Mouse (Mus musculus): ENCODE data around the gene Mapk7. TPM values are rescaled to one million over a fixed set of nuclear protein-coding genes. Genes with fewer than 3 reads are reported as not detected.

Mapk7 gene
- 36.3 and 38.8 TPM in 2 replicates for polyA plus RNA-seq (2015; fragmentation: Nextera tagmentation; extraction: Ambion mirVana)

DNA sequence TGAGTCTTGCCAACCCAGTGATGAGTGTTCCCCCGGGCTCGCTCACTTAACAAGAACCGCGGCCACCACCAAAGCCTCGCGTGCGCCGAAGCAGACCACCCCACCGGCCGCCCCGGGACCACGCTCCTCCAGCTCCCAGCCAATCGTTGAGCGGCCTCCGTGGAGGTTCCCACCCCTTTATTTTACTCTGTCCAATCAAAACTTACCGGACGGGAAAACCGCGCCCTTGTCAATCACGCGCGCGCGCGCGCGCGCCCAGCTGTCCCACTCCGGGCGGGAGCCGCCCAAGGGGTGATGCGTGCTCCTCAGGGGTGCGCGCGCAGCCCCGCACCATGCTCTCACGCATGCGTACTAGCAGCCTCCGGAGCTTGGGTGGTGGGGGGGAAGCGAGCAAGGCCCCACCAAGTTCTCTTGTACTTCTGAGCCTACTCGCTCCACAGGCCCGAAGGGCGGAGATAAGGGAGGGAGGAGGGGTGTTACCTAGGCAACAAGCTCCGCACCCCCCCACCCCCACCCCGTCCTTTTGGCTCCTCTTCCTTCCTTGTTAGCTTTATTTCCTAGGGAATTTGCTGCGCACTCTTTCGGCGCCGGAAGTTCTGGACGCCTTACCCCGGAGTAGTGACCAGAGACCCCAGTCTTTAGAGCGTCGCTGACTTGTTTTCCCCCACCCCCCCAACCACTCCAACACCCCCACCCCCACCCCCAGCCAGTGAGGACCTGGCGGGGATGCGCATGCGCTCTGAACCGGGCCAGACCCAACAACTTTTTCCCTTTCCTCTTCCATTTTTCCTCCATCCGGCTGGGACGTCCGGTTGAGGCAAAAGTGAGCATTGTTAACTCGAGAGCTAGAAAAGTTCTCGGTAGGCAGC lies at the start of gene Mapk7:
TSS of gene Mapk7 (minus strand) at position 278 of the 869 bp plus-strand sequence.
- peak within 1 kb of the TSS; percentile 83 for H3K4me2 ChIP-seq (replicated peaks)
- H3K27me3 ChIP-seq (replicated peaks) = no peaks in the 10 kb centered on the region
- no peaks in the 10 kb centered on the region for H3K9me3 ChIP-seq
- peaks cover 22% of the 10 kb centered on the region for H3K36me3 ChIP-seq
- H3K27ac ChIP-seq = peak within 1 kb of the TSS; percentile 84
- H3K4me3 ChIP-seq (replicated peaks) = peak within 1 kb of the TSS; percentile 74
- H3K4me1 ChIP-seq (replicated peaks) = peaks cover 17% of the 10 kb centered on the region
- H3K9ac ChIP-seq = peak within 1 kb of the TSS; percentile 72
- ATAC-seq = peak; percentile 96
- under 1% methylated on average over 62 of the region's 62 CpGs for WGBS

DNA sequence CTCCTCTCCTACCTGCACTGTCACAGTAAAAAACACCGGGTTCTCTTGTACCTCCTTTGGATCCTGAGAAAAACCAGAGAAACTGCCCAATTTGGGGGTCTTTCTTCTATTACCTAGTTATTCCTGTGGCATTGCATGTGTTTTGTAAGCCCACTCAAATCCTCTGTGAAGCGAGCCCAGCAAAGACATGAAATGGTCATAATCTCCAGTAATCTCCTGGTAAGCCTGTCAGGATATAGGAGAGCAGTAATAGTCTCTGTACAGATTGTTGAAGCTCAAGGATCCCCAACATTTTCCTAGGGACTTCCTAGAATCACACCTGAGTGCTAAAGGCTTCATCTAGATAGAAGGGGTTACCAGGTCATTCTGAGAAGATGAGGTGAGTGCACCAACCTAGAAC lies 46.9 kb upstream of the Mapk7 start:
- no peak overlapping the region for H3K9ac ChIP-seq
- 82% methylated on average over 2 of the region's 2 CpGs for WGBS
- H3K4me1 ChIP-seq (replicated peaks) = no peaks in the 10 kb centered on the region
- H3K4me2 ChIP-seq (replicated peaks) = no peak overlapping the region
- no peak for ATAC-seq
- no peaks in the 10 kb centered on the region for H3K27me3 ChIP-seq (replicated peaks)
- no peak overlapping the region for H3K4me3 ChIP-seq (replicated peaks)
- H3K36me3 ChIP-seq = no peaks in the 10 kb centered on the region
- H3K9me3 ChIP-seq = no peaks in the 10 kb centered on the region
- H3K27ac ChIP-seq = no peak overlapping the region

DNA sequence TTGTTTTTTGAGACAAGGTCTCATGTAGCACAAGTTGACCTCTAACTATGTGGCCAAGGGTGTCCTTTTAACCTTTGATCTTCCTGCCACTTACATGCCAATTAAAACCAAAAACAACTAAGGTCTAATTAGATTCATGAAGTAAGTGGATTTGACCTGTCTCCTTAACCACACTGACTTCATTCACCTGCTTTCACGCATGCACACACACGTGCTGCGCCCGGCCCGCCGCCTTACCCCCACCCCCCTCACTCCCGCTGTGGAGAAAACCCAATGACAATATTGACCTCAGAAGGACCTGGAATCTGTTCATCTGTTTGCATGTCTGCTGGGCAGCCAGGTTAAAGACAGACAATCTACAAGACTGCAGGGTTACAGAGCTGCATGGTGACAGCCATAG lies 46.4 kb upstream of the Mapk7 start:
- Histone ChIP-seq H3K4me3 (replicated peaks) (no peak overlapping the region), H3K9ac (no peak overlapping the region), H3K4me2 (replicated peaks) (no peak overlapping the region), H3K9me3 (no peaks in the 10 kb centered on the region), H3K4me1 (replicated peaks) (no peaks in the 10 kb centered on the region), H3K27me3 (replicated peaks) (no peaks in the 10 kb centered on the region), H3K27ac (no peak overlapping the region), H3K36me3 (no peaks in the 10 kb centered on the region)
- ATAC-seq = no peak
- 81% methylated on average over 7 of the region's 7 CpGs for WGBS

DNA sequence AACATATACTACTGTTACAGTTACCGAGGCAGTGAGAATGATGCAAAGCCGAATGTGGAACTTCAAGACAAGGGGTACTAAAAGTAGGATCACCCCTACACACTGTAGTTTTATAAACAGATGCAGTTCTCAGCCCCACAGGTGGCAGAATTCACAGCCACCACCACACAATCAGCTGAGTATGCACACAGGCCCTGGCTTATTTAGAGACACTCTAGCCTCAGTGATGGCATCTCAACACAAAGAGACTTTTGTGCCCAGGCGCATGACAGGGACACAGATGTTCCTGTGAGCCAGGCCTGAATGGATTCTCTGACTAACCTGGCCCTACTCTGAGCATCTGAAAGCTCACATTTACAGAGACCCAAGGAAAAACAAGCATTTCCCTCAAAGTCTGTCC lies 43.2 kb upstream of the Mapk7 start:
- H3K4me3 ChIP-seq (replicated peaks) = no peak overlapping the region
- peaks cover 5% of the 10 kb centered on the region; the same call in 1 of the 2 replicates for H3K36me3 ChIP-seq
- no peak overlapping the region for H3K4me2 ChIP-seq (replicated peaks)
- no peaks in the 10 kb centered on the region for H3K27me3 ChIP-seq (replicated peaks)
- WGBS = 83% methylated on average over 3 of the region's 3 CpGs
- H3K4me1 ChIP-seq (replicated peaks) = no peaks in the 10 kb centered on the region
- no peak for ATAC-seq
- H3K9me3 ChIP-seq = no peaks in the 10 kb centered on the region
- H3K27ac ChIP-seq = no peak overlapping the region
- H3K9ac ChIP-seq = no peak overlapping the region

DNA sequence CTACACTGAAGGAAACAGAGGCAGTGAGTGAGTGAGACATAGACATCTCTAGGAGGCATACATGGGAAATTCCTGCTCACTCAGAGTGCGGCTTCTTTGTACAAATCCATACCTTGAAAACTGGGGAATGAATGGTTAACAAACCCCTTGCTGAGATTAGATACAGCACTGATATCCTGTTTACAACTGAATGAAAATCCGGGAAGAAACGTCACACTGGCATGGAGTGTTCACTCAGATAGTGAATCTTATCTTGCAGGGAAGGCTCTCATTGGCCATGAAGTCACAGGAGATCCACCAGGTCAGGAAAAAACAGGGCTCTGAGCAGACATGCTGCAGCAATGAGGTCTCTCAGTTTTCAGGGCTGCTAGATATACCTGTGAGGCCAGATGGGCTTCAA lies 42.7 kb upstream of the Mapk7 start:
- ATAC-seq = no peak

GRCm38 (mm10) chr11:61535530-61535929 lies 41.3 kb upstream of the Mapk7 start:
- H3K9ac ChIP-seq = no peak overlapping the region
- H3K4me2 ChIP-seq (replicated peaks) = no peak overlapping the region
- peaks cover 5% of the 10 kb centered on the region; the same call in 1 of the 2 replicates for H3K36me3 ChIP-seq
- no peaks in the 10 kb centered on the region for H3K4me1 ChIP-seq (replicated peaks)
- H3K9me3 ChIP-seq = no peaks in the 10 kb centered on the region
- H3K27ac ChIP-seq = no peak overlapping the region
- no peak overlapping the region for H3K4me3 ChIP-seq (replicated peaks)
- 50% methylated on average over 1 of the region's 1 CpGs for WGBS
- no peaks in the 10 kb centered on the region for H3K27me3 ChIP-seq (replicated peaks)
- ATAC-seq = no peak

More for the DNA sequence above, 42.7 kb upstream of the Mapk7 start:
- Histone ChIP-seq H3K9ac (no peak overlapping the region), H3K4me3 (replicated peaks) (no peak overlapping the region), H3K4me1 (replicated peaks) (no peaks in the 10 kb centered on the region), H3K9me3 (no peaks in the 10 kb centered on the region), H3K4me2 (replicated peaks) (no peak overlapping the region), H3K27ac (no peak overlapping the region), H3K36me3 (peaks cover 5% of the 10 kb centered on the region; the same call in 1 of the 2 replicates), H3K27me3 (replicated peaks) (no peaks in the 10 kb centered on the region)
- WGBS = 38% methylated on average over 3 of the region's 3 CpGs

GRCm38 (mm10) chr11:61533571-61533970 lies 39.4 kb upstream of the Mapk7 start:
- peaks cover 5% of the 10 kb centered on the region; the same call in 1 of the 2 replicates for H3K36me3 ChIP-seq
- H3K27ac ChIP-seq = no peak overlapping the region
- H3K4me2 ChIP-seq (replicated peaks) = no peak overlapping the region
- no peaks in the 10 kb centered on the region for H3K9me3 ChIP-seq
- ATAC-seq = no peak
- no peak overlapping the region for H3K4me3 ChIP-seq (replicated peaks)
- H3K9ac ChIP-seq = no peak overlapping the region
- WGBS = 79% methylated on average over 5 of the region's 5 CpGs
- no peaks in the 10 kb centered on the region; the same call in 1 of the 2 replicates for H3K4me1 ChIP-seq (replicated peaks)
- no peaks in the 10 kb centered on the region for H3K27me3 ChIP-seq (replicated peaks)

DNA sequence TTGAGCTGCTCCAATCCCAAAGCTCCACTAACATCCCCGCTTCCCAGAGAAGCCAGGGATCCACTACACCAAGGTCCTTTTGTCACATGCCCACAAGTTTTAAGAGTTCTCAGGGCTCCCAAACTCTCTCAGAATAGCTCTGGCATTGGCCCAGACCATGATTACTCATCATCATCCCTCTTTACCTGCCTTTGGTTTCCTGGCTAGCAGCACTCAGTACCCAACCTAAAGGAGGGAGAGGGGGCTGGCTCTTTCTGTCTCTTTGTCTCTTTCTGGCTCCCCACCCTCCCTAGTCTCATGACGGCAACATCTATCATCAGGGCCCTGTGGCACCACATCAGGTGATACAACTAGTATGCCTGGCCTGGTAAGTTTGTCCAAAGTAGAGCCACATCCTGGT lies 38.6 kb upstream of the Mapk7 start:
- 89% methylated on average over 2 of the region's 2 CpGs for WGBS
- Histone ChIP-seq H3K4me2 (replicated peaks) (no peak overlapping the region), H3K9ac (no peak overlapping the region), H3K36me3 (peaks cover 5% of the 10 kb centered on the region; the same call in 1 of the 2 replicates), H3K9me3 (no peaks in the 10 kb centered on the region), H3K4me1 (replicated peaks) (no peaks in the 10 kb centered on the region; the same call in 1 of the 2 replicates), H3K4me3 (replicated peaks) (no peak overlapping the region), H3K27me3 (replicated peaks) (no peaks in the 10 kb centered on the region), H3K27ac (no peak overlapping the region)
- ATAC-seq = no peak

GRCm38 (mm10) chr11:61529268-61529713 lies 35.1 kb upstream of the Mapk7 start:
- Histone ChIP-seq H3K9ac (no peak overlapping the region), H3K27me3 (replicated peaks) (no peaks in the 10 kb centered on the region), H3K4me1 (replicated peaks) (no peaks in the 10 kb centered on the region; the same call in 1 of the 2 replicates), H3K27ac (no peak overlapping the region), H3K9me3 (no peaks in the 10 kb centered on the region), H3K4me2 (replicated peaks) (no peak overlapping the region), H3K4me3 (replicated peaks) (no peak overlapping the region), H3K36me3 (peaks cover 5% of the 10 kb centered on the region; the same call in 1 of the 2 replicates)
- 72% methylated on average over 4 of the region's 4 CpGs for WGBS
- ATAC-seq = no peak

GRCm38 (mm10) chr11:61526872-61527271 lies 32.7 kb upstream of the Mapk7 start:
- no peak overlapping the region for H3K27ac ChIP-seq
- no peak overlapping the region for H3K9ac ChIP-seq
- H3K4me3 ChIP-seq (replicated peaks) = no peak overlapping the region
- H3K27me3 ChIP-seq (replicated peaks) = no peaks in the 10 kb centered on the region
- no peak for ATAC-seq
- WGBS = 74% methylated on average over 1 of the region's 1 CpGs
- H3K9me3 ChIP-seq = no peaks in the 10 kb centered on the region
- no peaks in the 10 kb centered on the region; the same call in 1 of the 2 replicates for H3K4me1 ChIP-seq (replicated peaks)
- no peak overlapping the region for H3K4me2 ChIP-seq (replicated peaks)
- peaks cover 4% of the 10 kb centered on the region; the same call in 1 of the 2 replicates for H3K36me3 ChIP-seq

- no peak overlapping the region for H3K4me2 ChIP-seq (replicated peaks)
- H3K27me3 ChIP-seq (replicated peaks) = no peaks in the 10 kb centered on the region
- H3K9ac ChIP-seq = no peak overlapping the region
- peaks cover 26% of the 10 kb centered on the region for H3K36me3 ChIP-seq
- H3K27ac ChIP-seq = no peak overlapping the region
- no peak for ATAC-seq
- WGBS = 93% methylated on average over 3 of the region's 3 CpGs
- no peak overlapping the region for H3K4me3 ChIP-seq (replicated peaks)
- no peaks in the 10 kb centered on the region for H3K9me3 ChIP-seq
- H3K4me1 ChIP-seq (replicated peaks) = no peaks in the 10 kb centered on the region
Observed at GRCm38 (mm10) chr11:61519484-61520107, 25.4 kb upstream of the Mapk7 start.

- Histone ChIP-seq H3K27me3 (replicated peaks) (no peaks in the 10 kb centered on the region), H3K9ac (no peak overlapping the region), H3K36me3 (peaks cover 26% of the 10 kb centered on the region), H3K4me3 (replicated peaks) (no peak overlapping the region), H3K27ac (no peak overlapping the region), H3K4me1 (replicated peaks) (no peaks in the 10 kb centered on the region), H3K4me2 (replicated peaks) (no peak overlapping the region), H3K9me3 (no peaks in the 10 kb centered on the region)
- no peak for ATAC-seq
- 86% methylated on average over 3 of the region's 3 CpGs for WGBS
Observed at GRCm38 (mm10) chr11:61518871-61519270, 24.7 kb upstream of the Mapk7 start.
